Mouse (Mus musculus) ES-E14 (cell line): ENCODE results near the gene 2010300C02Rik.

Experiments used
- HCFC1 ChIP-seq: IDR thresholded peaks from 2 replicates; pipeline ENCODE4 v1.6.1; 2012; ENCODE audit warnings: low read length, inconsistent platforms, borderline replicate concordance; ENCODE audit not compliant: insufficient read depth
- MAFK ChIP-seq: IDR thresholded peaks from 2 replicates; pipeline ENCODE4 v1.6.1; 2014; ENCODE audit warnings: mild to moderate bottlenecking, low read depth, low read length, inconsistent platforms; ENCODE audit not compliant: insufficient read depth
- ZC3H11A ChIP-seq: IDR thresholded peaks from 2 replicates; pipeline ENCODE4 v1.6.1; 2012; ENCODE audit warnings: low read depth, mild to moderate bottlenecking, inconsistent platforms, low read length, borderline replicate concordance
- ZNF384 ChIP-seq: IDR thresholded peaks from 2 replicates; pipeline ENCODE4 v1.6.1; 2012; ENCODE audit warnings: low read depth, low read length, inconsistent platforms

GRCm38 (mm10) chr1:37719030-37719723, 708 bp downstream of the 2010300C02Rik start:
- TF ChIP-seq ZNF384 (no peak), ZC3H11A (no peak), HCFC1 (no peak), MAFK (no peak)
